Comparison of ENCODE assay signal across 24 mouse cellular contexts in the genomic region with DNA sequence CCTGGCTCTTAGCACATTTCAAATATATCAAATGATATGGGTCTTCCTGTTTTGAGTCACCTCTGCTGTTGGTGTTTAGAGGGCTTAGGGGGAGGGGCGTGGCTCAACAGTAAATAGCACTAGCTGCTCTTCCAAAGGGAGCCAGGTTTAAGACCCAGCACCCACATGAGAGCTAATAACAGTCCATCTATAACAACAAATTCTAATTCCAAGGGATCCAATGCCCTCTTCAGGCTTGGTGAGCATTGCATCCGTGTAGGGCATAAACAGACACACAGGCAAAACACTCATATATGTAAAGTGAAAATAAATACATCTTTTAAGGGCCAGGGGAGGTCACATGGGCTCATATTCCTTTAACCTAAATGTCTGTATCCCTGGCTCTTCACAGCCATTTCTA.
"Had no signal": no experiment of that assay in that cellular context is flagged by ENCODE, and none has a peak within 500 bp of the region (broad histone marks: within the 10 kb centered on the region; RNA-seq: fewer than 3 reads in every experiment).

No protein-coding gene starts in this region.

- H3K4me1 ChIP-seq: heart, embryonic 15.5 days; intestine, embryonic 15.5 days; liver, embryonic 13.5 days; liver, embryonic 15.5 days had no signal

- H3K4me3 ChIP-seq: heart, embryonic 13.5 days; heart, embryonic 15.5 days; hindbrain, embryonic 10.5 days; hindbrain, embryonic 12.5 days; hindbrain, embryonic 15.5 days; intestine, embryonic 15.5 days; left cerebral cortex, adult 2 months; limb, embryonic 10.5 days; limb, embryonic 12.5 days; liver, embryonic 13.5 days; liver, embryonic 15.5 days had no signal

- H3K9me3 ChIP-seq: heart, embryonic 13.5 days; heart, embryonic 15.5 days; hindbrain, embryonic 10.5 days; hindbrain, embryonic 15.5 days; intestine, embryonic 15.5 days; limb, embryonic 10.5 days; limb, embryonic 12.5 days; liver, embryonic 13.5 days; liver, embryonic 15.5 days had no signal

- H3K36me3 ChIP-seq: heart, embryonic 13.5 days; heart, embryonic 15.5 days; hindbrain, embryonic 10.5 days; hindbrain, embryonic 12.5 days; hindbrain, embryonic 15.5 days; intestine, embryonic 15.5 days; limb, embryonic 10.5 days; limb, embryonic 12.5 days; liver, embryonic 13.5 days; liver, embryonic 15.5 days had no signal

- H3K27ac ChIP-seq: heart, embryonic 13.5 days; heart, embryonic 15.5 days; hindbrain, embryonic 10.5 days; hindbrain, embryonic 12.5 days; hindbrain, embryonic 15.5 days; intestine, embryonic 15.5 days; left cerebral cortex, adult 2 months; limb, embryonic 12.5 days; liver, embryonic 13.5 days; liver, embryonic 15.5 days had no signal

- H3K27me3 ChIP-seq: heart, embryonic 13.5 days; heart, embryonic 15.5 days; hindbrain, embryonic 12.5 days; hindbrain, embryonic 15.5 days; intestine, embryonic 15.5 days; liver, embryonic 13.5 days; liver, embryonic 15.5 days had no signal

- H3K4me2 ChIP-seq: heart, embryonic 11.5 days; heart, embryonic 13.5 days; heart, embryonic 15.5 days; hindbrain, embryonic 12.5 days; hindbrain, embryonic 15.5 days; intestine, embryonic 15.5 days; limb, embryonic 12.5 days; liver, embryonic 11.5 days; liver, embryonic 13.5 days; liver, embryonic 15.5 days had no signal

- H3K9ac ChIP-seq: forebrain, postnatal 0 days; heart, embryonic 13.5 days; heart, embryonic 15.5 days; hindbrain, embryonic 12.5 days; hindbrain, embryonic 15.5 days; intestine, embryonic 15.5 days; limb, embryonic 12.5 days; liver, embryonic 13.5 days; liver, embryonic 15.5 days had no signal

- DNase-seq: gastrocnemius, postnatal 14 days; heart, postnatal 4 days; kidney, adult 18-20 months; kidney, adult 8-10 months; kidney, postnatal 10 days; kidney, postnatal 25 days; kidney, postnatal 4 days; liver; liver, embryonic 13.5 days had no signal

- ATAC-seq: inflammation-experienced regulatory T-cells, adult 6 months; intestine, embryonic 15.5 days; intestine, postnatal 0 days had no signal
